Mouse (Mus musculus): Measurements from ENCODE around the gene Mrpl4.

DNA sequence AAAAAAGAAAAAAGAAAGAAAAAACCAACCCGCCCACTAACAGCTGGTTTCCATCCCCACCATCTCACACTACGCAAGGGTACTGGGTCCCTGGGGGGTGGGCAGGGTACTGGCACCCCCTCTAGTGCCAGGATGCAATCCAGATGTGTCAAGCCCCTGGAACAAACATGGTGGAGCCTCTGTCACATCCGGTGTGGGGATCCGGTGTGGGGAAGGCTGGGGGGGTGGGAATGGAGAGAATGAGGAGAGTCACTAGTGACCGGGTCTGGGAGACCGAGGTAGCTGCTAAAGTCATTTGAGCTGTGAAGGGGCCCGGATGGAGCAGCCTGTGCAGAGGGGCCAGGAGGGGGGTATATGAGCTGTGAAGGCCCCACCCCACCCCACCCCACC, 30.8 kb upstream of the Mrpl4 start:
- TF ChIP-seq POLR2A (IDR thresholded peaks at IDR 0.05; ENCODE audit: extremely low read depth, insufficient read depth, low read length): no peak
- TF ChIP-seq CTCF (IDR thresholded peaks at IDR 0.05; ENCODE audit: extremely low read depth, insufficient read depth, low read length): no peak

All from cortical plate, adult 2 months (tissue).